Mouse (Mus musculus) forebrain, embryonic 15.5 days (tissue): ENCODE data around the gene Fam114a1. TPM values are rescaled to one million over a fixed set of nuclear protein-coding genes. Genes with fewer than 3 reads are reported as not detected.

Experiments
- ATAC-seq: fragments of 200-750 bp; cut with Nextera tagmentation; replicated peaks from 2 replicates; pipeline ENCODE4 v1.8.0; 2017; ENCODE audit warnings: mild to moderate bottlenecking, moderate TSS enrichment, moderate library complexity
- H3K27ac ChIP-seq: fragments of 300-500 bp; sonication (generic); replicated peaks from 2 replicates; pipeline ENCODE4 v1.5.1; 2015; ENCODE audit warnings: mild to moderate bottlenecking, inconsistent platforms
- H3K27me3 ChIP-seq: fragments of 300-500 bp; sonication (generic); 2 replicates; pipeline ENCODE4 v1.6.1; 2015; ENCODE audit warnings: inconsistent platforms
- H3K36me3 ChIP-seq: fragments of 300-500 bp; sonication (generic); 2 replicates; pipeline ENCODE4 v1.6.1; 2015; ENCODE audit warnings: mild to moderate bottlenecking, inconsistent platforms
- H3K4me1 ChIP-seq: fragments of 300-500 bp; sonication (generic); 2 replicates; pipeline ENCODE4 v1.6.1; 2015; ENCODE audit warnings: inconsistent platforms
- H3K4me2 ChIP-seq: fragments of 300-500 bp; sonication (generic); replicated peaks from 2 replicates; pipeline ENCODE4 v1.6.1; 2015; ENCODE audit warnings: mild to moderate bottlenecking, inconsistent platforms
- H3K4me3 ChIP-seq: fragments of 300-500 bp; sonication (generic); 2 replicates; pipeline ENCODE4 v1.5.1; 2015; ENCODE audit warnings: mild to moderate bottlenecking, inconsistent platforms
- H3K9ac ChIP-seq: fragments of 300-500 bp; sonication (generic); replicated peaks from 2 replicates; pipeline ENCODE4 v1.6.1; 2015; ENCODE audit warnings: mild to moderate bottlenecking, inconsistent platforms
- H3K9me3 ChIP-seq: fragments of 300-500 bp; sonication (generic); 2 replicates; pipeline ENCODE4 v1.6.1; 2016; ENCODE audit warnings: inconsistent platforms
- WGBS: fragments of 180-500 bp; shearing (Covaris S2); methylation state at CpG from one replicate; pipeline ENCODE4 v1.1.7; 2015; ENCODE audit warnings: mixed read lengths; 5-methylcytosine and 5-hydroxymethylcytosine counted together
- polyA plus RNA-seq: library from polyadenylated mRNA; unstranded; fragments of >200 nt; fragmentation: Nextera tagmentation; extraction: Ambion mirVana; gene quantifications from 2 replicates; pipeline ENCODE4 v1.2.1, GENCODE M21; 2015

The Fam114a1 gene
- polyA plus RNA-seq, 1 experiment from 2014 or later: 7.5 TPM

GRCm38 (mm10) chr5:65069872-65070271 lies 100.0 kb downstream of the Fam114a1 start:
- Histone ChIP-seq H3K27ac (no peak overlapping the region; the same call in 1 of the 2 replicates), H3K27me3 (no peaks in the 10 kb centered on the region), H3K9ac (no peak overlapping the region), H3K4me2 (no peak overlapping the region), H3K4me3 (no peak overlapping the region), H3K36me3 (no peaks in the 10 kb centered on the region), H3K9me3 (no peaks in the 10 kb centered on the region), H3K4me1 (no peaks in the 10 kb centered on the region)
- ATAC-seq: no peak
- WGBS: 57% methylated on average over 11 of the region's 11 CpGs

GRCm38 (mm10) chr5:65071689-65072118 lies 101.8 kb downstream of the Fam114a1 start:
- H3K36me3 ChIP-seq: no peaks in the 10 kb centered on the region
- no peaks in the 10 kb centered on the region for H3K27me3 ChIP-seq
- no peak overlapping the region for H3K27ac ChIP-seq
- no peak overlapping the region for H3K9ac ChIP-seq
- no peaks in the 10 kb centered on the region for H3K9me3 ChIP-seq
- H3K4me2 ChIP-seq: no peak overlapping the region
- ATAC-seq: peak; percentile 53; the same call in 1 of the 2 replicates
- no peaks in the 10 kb centered on the region for H3K4me1 ChIP-seq
- no peak overlapping the region for H3K4me3 ChIP-seq
- WGBS: 7% methylated on average over 6 of the region's 6 CpGs

- 74% methylated on average over 4 of the region's 4 CpGs for WGBS
- Histone ChIP-seq H3K4me2 (no peak overlapping the region), H3K36me3 (no peaks in the 10 kb centered on the region), H3K9ac (no peak overlapping the region), H3K9me3 (no peaks in the 10 kb centered on the region), H3K27me3 (no peaks in the 10 kb centered on the region), H3K4me3 (no peak overlapping the region), H3K27ac (no peak overlapping the region), H3K4me1 (no peaks in the 10 kb centered on the region)
- no peak for ATAC-seq
Measured at GRCm38 (mm10) chr5:65073247-65073646, 103.4 kb downstream of the Fam114a1 start.

- H3K4me2 ChIP-seq: no peak overlapping the region
- ATAC-seq: no peak
- H3K9me3 ChIP-seq: no peaks in the 10 kb centered on the region
- H3K4me1 ChIP-seq: no peaks in the 10 kb centered on the region
- no peak overlapping the region for H3K9ac ChIP-seq
- H3K27ac ChIP-seq: no peak overlapping the region
- WGBS: 67% methylated on average over 7 of the region's 7 CpGs
- H3K36me3 ChIP-seq: no peaks in the 10 kb centered on the region
- H3K4me3 ChIP-seq: no peak overlapping the region
- no peaks in the 10 kb centered on the region for H3K27me3 ChIP-seq
Measured at GRCm38 (mm10) chr5:65074693-65075092, 104.8 kb downstream of the Fam114a1 start.

- no peak overlapping the region for H3K9ac ChIP-seq
- H3K4me1 ChIP-seq: no peaks in the 10 kb centered on the region
- no peak overlapping the region for H3K27ac ChIP-seq
- no peaks in the 10 kb centered on the region for H3K9me3 ChIP-seq
- H3K4me3 ChIP-seq: no peak overlapping the region
- WGBS: 82% methylated on average over 2 of the region's 2 CpGs
- H3K36me3 ChIP-seq: no peaks in the 10 kb centered on the region
- no peaks in the 10 kb centered on the region for H3K27me3 ChIP-seq
- no peak for ATAC-seq
- H3K4me2 ChIP-seq: no peak overlapping the region
Measured at GRCm38 (mm10) chr5:65076087-65076486, 106.2 kb downstream of the Fam114a1 start.

GRCm38 (mm10) chr5:65076748-65077147 lies 106.9 kb downstream of the Fam114a1 start:
- 63% methylated on average over 3 of the region's 3 CpGs for WGBS
- no peak overlapping the region for H3K4me3 ChIP-seq
- no peaks in the 10 kb centered on the region for H3K9me3 ChIP-seq
- no peaks in the 10 kb centered on the region for H3K4me1 ChIP-seq
- no peaks in the 10 kb centered on the region for H3K36me3 ChIP-seq
- ATAC-seq: no peak
- H3K4me2 ChIP-seq: no peak overlapping the region
- H3K27me3 ChIP-seq: no peaks in the 10 kb centered on the region
- H3K27ac ChIP-seq: no peak overlapping the region
- no peak overlapping the region for H3K9ac ChIP-seq

- ATAC-seq: no peak
- 96% methylated on average over 4 of the region's 4 CpGs for WGBS
Measured at GRCm38 (mm10) chr5:65078081-65078480, 108.2 kb downstream of the Fam114a1 start.

GRCm38 (mm10) chr5:65079881-65080280 lies 110.0 kb downstream of the Fam114a1 start:
- Histone ChIP-seq H3K4me2 (peak overlapping the region; percentile 36), H3K27me3 (no peaks in the 10 kb centered on the region), H3K4me3 (peak overlapping the region; percentile 31), H3K36me3 (no peaks in the 10 kb centered on the region), H3K27ac (0 out of 2 replicates have a peak overlapping the region, but pooled peaks have one; percentile 37), H3K9ac (0 out of 2 replicates have a peak overlapping the region, but pooled peaks have one; percentile 24), H3K9me3 (no peaks in the 10 kb centered on the region), H3K4me1 (no peaks in the 10 kb centered on the region)
- 41% methylated on average over 9 of the region's 9 CpGs for WGBS
- no peak for ATAC-seq

More at GRCm38 (mm10) chr5:65078081-65078480, 108.2 kb downstream of the Fam114a1 start:
- H3K4me1 ChIP-seq: no peaks in the 10 kb centered on the region
- no peaks in the 10 kb centered on the region for H3K27me3 ChIP-seq
- H3K27ac ChIP-seq: no peak overlapping the region
- no peaks in the 10 kb centered on the region for H3K36me3 ChIP-seq
- no peak overlapping the region for H3K9ac ChIP-seq
- no peak overlapping the region for H3K4me3 ChIP-seq
- H3K4me2 ChIP-seq: no peak overlapping the region
- no peaks in the 10 kb centered on the region for H3K9me3 ChIP-seq

- Histone ChIP-seq H3K4me2 (no peak overlapping the region), H3K9ac (no peak overlapping the region), H3K27ac (no peak overlapping the region), H3K36me3 (no peaks in the 10 kb centered on the region), H3K27me3 (no peaks in the 10 kb centered on the region), H3K4me3 (no peak overlapping the region), H3K9me3 (no peaks in the 10 kb centered on the region), H3K4me1 (no peaks in the 10 kb centered on the region)
- WGBS: 84% methylated on average over 4 of the region's 4 CpGs
- ATAC-seq: no peak
Measured at GRCm38 (mm10) chr5:65081836-65082235, 112.0 kb downstream of the Fam114a1 start.

- H3K4me1 ChIP-seq: no peaks in the 10 kb centered on the region
- no peaks in the 10 kb centered on the region for H3K36me3 ChIP-seq
- no peak overlapping the region for H3K27ac ChIP-seq
- no peak overlapping the region for H3K4me3 ChIP-seq
- H3K27me3 ChIP-seq: no peaks in the 10 kb centered on the region
- no peak overlapping the region for H3K4me2 ChIP-seq
- no peak for ATAC-seq
- no peak overlapping the region for H3K9ac ChIP-seq
- no peaks in the 10 kb centered on the region for H3K9me3 ChIP-seq
- WGBS: 92% methylated on average over 6 of the region's 6 CpGs
Measured at GRCm38 (mm10) chr5:65086522-65086921, 116.7 kb downstream of the Fam114a1 start.

GRCm38 (mm10) chr5:65089707-65090106 lies 119.8 kb downstream of the Fam114a1 start:
- Histone ChIP-seq H3K36me3 (no peaks in the 10 kb centered on the region), H3K4me3 (no peak overlapping the region), H3K9me3 (no peaks in the 10 kb centered on the region), H3K27me3 (no peaks in the 10 kb centered on the region), H3K4me1 (no peaks in the 10 kb centered on the region), H3K9ac (no peak overlapping the region), H3K4me2 (no peak overlapping the region), H3K27ac (no peak overlapping the region)
- WGBS: 88% methylated on average over 3 of the region's 3 CpGs
- ATAC-seq: no peak

GRCm38 (mm10) chr5:65091184-65091858 lies 121.5 kb downstream of the Fam114a1 start:
- Histone ChIP-seq H3K4me3 (no peak overlapping the region), H3K36me3 (no peaks in the 10 kb centered on the region), H3K27me3 (no peaks in the 10 kb centered on the region), H3K4me1 (no peaks in the 10 kb centered on the region), H3K9ac (no peak overlapping the region), H3K27ac (no peak overlapping the region), H3K9me3 (no peaks in the 10 kb centered on the region), H3K4me2 (no peak overlapping the region)
- 77% methylated on average over 11 of the region's 11 CpGs for WGBS
- ATAC-seq: no peak
